Mouse (Mus musculus) granulocyte monocyte progenitor cell, adult 5-6 weeks (primary cell): Measurements from ENCODE around the gene Gm17727. TPM values are rescaled to one million over a fixed set of nuclear protein-coding genes. Genes with fewer than 3 reads are reported as not detected.
"Not testable (repeated sequence)": the region's sequence is repeated elsewhere in the genome, so short reads cannot be mapped to it uniquely, and the experiment has no call there.

Experiments
- ATAC-seq: replicated peaks from 2 replicates; pipeline ENCODE4 v1.8.0; 2016; ENCODE audit warnings: mild to moderate bottlenecking, moderate TSS enrichment, inconsistent platforms; ENCODE audit not compliant: poor library complexity, severe bottlenecking
- total RNA-seq, 2 experiments: library from RNA; stranded (forward) in 1 of 2; stranded (reverse) in 1 of 2; fragments of 200-712, 200-1000 nt in 1 of 2; fragments of >200 nt in 1 of 2; fragmentation: Nextera tagmentation in 1 of 2; gene quantifications; 2 replicates each; pipeline ENCODE4 v1.2.3; 2014 to 2017

Gene Gm17727
- total RNA-seq (2014; fragmentation: Nextera tagmentation) (not detected in 2 replicates), total RNA-seq (2017) (not detected in 2 replicates)

- ATAC-seq = no peak
Measured at GRCm38 (mm10) chr9:35778009-35778408, at the start of gene Gm17727. Gene Gm17727 (minus strand): TSS chr9:35778109.

- not testable (repeated sequence) for ATAC-seq
Measured at GRCm38 (mm10) chr9:35817881-35818280, 40.0 kb upstream of the Gm17727 start.

GRCm38 (mm10) chr9:35798146-35798545 is 20.2 kb upstream of the Gm17727 start:
- no peak for ATAC-seq

GRCm38 (mm10) chr9:35790001-35790400 is 12.1 kb upstream of the Gm17727 start, which contains the start of the genes Gm27235 and D730048I06Rik:
Gene Gm27235 (minus strand): TSS chr9:35790101.
Gene D730048I06Rik (minus strand): TSS chr9:35790112.
- ATAC-seq = no peak

GRCm38 (mm10) chr9:35756843-35757242 is 21.1 kb downstream of the Gm17727 start:
- no peak for ATAC-seq

- ATAC-seq = no peak
Measured at GRCm38 (mm10) chr9:35740749-35741148, 37.2 kb downstream of the Gm17727 start, which contains the start of gene Gm17677. Gene Gm17677 (plus strand): TSS chr9:35741049.

Other genes starting within 250 kb of the Gm17727 start
- gene Ddx25, start 219.6 kb downstream of the Gm17727 start, total RNA-seq (2014; fragmentation: Nextera tagmentation) = 0.19 TPM in 1 of 2 replicates, not detected in the other
- not detected in 2 replicates for gene Ddx25, start 219.6 kb downstream of the Gm17727 start, total RNA-seq (2017)
- 25.4 and 33.5 TPM in 2 replicates for gene Pus3, start 219.5 kb downstream of the Gm17727 start, total RNA-seq (2014; fragmentation: Nextera tagmentation)
- 21.9 and 31.7 TPM in 2 replicates for gene Pus3, start 219.5 kb downstream of the Gm17727 start, total RNA-seq (2017)
- not detected in 2 replicates for gene Pate2, start 207.8 kb downstream of the Gm17727 start, total RNA-seq (2014; fragmentation: Nextera tagmentation)
- gene Pate2, start 207.8 kb downstream of the Gm17727 start, total RNA-seq (2017) = 0.17 TPM in 1 of 2 replicates, not detected in the other
- gene Hyls1, start 207.7 kb downstream of the Gm17727 start, total RNA-seq (2014; fragmentation: Nextera tagmentation) = 4.2 and 4.3 TPM in 2 replicates
- 7.6 and 13.3 TPM in 2 replicates for gene Hyls1, start 207.7 kb downstream of the Gm17727 start, total RNA-seq (2017)
- not detected in 2 replicates for gene Pate4, start 166.2 kb downstream of the Gm17727 start, total RNA-seq (2014; fragmentation: Nextera tagmentation)
- gene Pate4, start 166.2 kb downstream of the Gm17727 start, total RNA-seq (2017) = not detected in 2 replicates
- gene Pate3, start 129.9 kb downstream of the Gm17727 start, total RNA-seq (2014; fragmentation: Nextera tagmentation) = not detected in 2 replicates
- gene Pate3, start 129.9 kb downstream of the Gm17727 start, total RNA-seq (2017) = not detected in 2 replicates
- gene Pate1, start 90.7 kb downstream of the Gm17727 start, total RNA-seq (2014; fragmentation: Nextera tagmentation) = not detected in 2 replicates
- not detected in 2 replicates for gene Pate1, start 90.7 kb downstream of the Gm17727 start, total RNA-seq (2017)
- gene Gm17677, start 37.1 kb downstream of the Gm17727 start, total RNA-seq (2014; fragmentation: Nextera tagmentation) = not detected in 2 replicates
- gene Gm17677, start 37.1 kb downstream of the Gm17727 start, total RNA-seq (2017) = not detected in 2 replicates
- not detected in 2 replicates for gene Gm27235, start 12.0 kb upstream of the Gm17727 start, total RNA-seq (2014; fragmentation: Nextera tagmentation)
- not detected in 2 replicates for gene Gm27235, start 12.0 kb upstream of the Gm17727 start, total RNA-seq (2017)
- gene D730048I06Rik, start 12.0 kb upstream of the Gm17727 start, total RNA-seq (2014; fragmentation: Nextera tagmentation) = not detected in 2 replicates
- not detected in 2 replicates for gene D730048I06Rik, start 12.0 kb upstream of the Gm17727 start, total RNA-seq (2017)
- gene 9230110F15Rik, start 66.0 kb upstream of the Gm17727 start, total RNA-seq (2014; fragmentation: Nextera tagmentation) = not detected in 2 replicates
- gene 9230110F15Rik, start 66.0 kb upstream of the Gm17727 start, total RNA-seq (2017) = not detected in 2 replicates
- gene 9230113P08Rik, start 130.3 kb upstream of the Gm17727 start, total RNA-seq (2014; fragmentation: Nextera tagmentation) = not detected in 2 replicates
- not detected in 2 replicates for gene 9230113P08Rik, start 130.3 kb upstream of the Gm17727 start, total RNA-seq (2017)